Mouse (Mus musculus) MEL (cell line): ENCODE results near the gene Actr10. TPM values are rescaled to one million over a fixed set of nuclear protein-coding genes. Genes with fewer than 3 reads are reported as not detected.
A peak's percentile ranks its signal among the peaks of the same experiment; 100 is the strongest.

Experiments
- DNase-seq: peaks from one replicate; pipeline ENCODE4 v3.0.0; 2011; ENCODE audit warnings: low read depth, low spot score
- H3K27ac ChIP-seq: 2 replicates; pipeline ENCODE4 v1.5.1; 2012; ENCODE audit warnings: low read depth, mild to moderate bottlenecking, control low read depth, low read length, moderate library complexity; ENCODE audit not compliant: control insufficient read depth
- H3K27me3 ChIP-seq, 2 experiments: fragments of 150-350 bp in 1 of 2; sonication (generic) in 1 of 2; 2 replicates each; pipeline ENCODE4 v1.6.1; 2012; ENCODE audit warnings: low read length in 2 of 2, mild to moderate bottlenecking in 2 of 2, improper control_type of control experiment in 1 of 2, moderate library complexity in 1 of 2; ENCODE audit not compliant: insufficient read depth in 2 of 2, control insufficient read depth in 1 of 2
- H3K36me3 ChIP-seq, 2 experiments: 2 replicates each; pipeline ENCODE4 v1.6.1; 2012 to 2014; ENCODE audit warnings: low read length in 2 of 2, improper control_type of control experiment in 1 of 2, inconsistent platforms in 1 of 2, mild to moderate bottlenecking in 1 of 2; ENCODE audit not compliant: insufficient read depth in 2 of 2, control insufficient read depth in 1 of 2
- H3K4me1 ChIP-seq, 2 experiments: fragments of 150-350 bp in 1 of 2; sonication (generic) in 1 of 2; 2 replicates each; pipeline ENCODE4 v1.6.1; 2012; ENCODE audit warnings: low read length in 2 of 2, improper control_type of control experiment in 1 of 2, mild to moderate bottlenecking in 1 of 2; ENCODE audit not compliant: insufficient read depth in 2 of 2, control insufficient read depth in 1 of 2
- H3K4me3 ChIP-seq, 2 experiments: fragments of 150-350 bp in 1 of 2; sonication (generic) in 1 of 2; 2 replicates each; pipeline ENCODE4 v1.5.1; 2012; ENCODE audit warnings: low read depth in 2 of 2, low read length in 2 of 2, mild to moderate bottlenecking in 2 of 2, moderate library complexity in 2 of 2, control low read depth in 1 of 2, improper control_type of control experiment in 1 of 2; ENCODE audit not compliant: control insufficient read depth in 1 of 2, insufficient read depth in 1 of 2
- H3K79me2 ChIP-seq: 2 replicates; pipeline ENCODE4 v1.6.1; 2012; ENCODE audit warnings: mild to moderate bottlenecking, low read length, moderate library complexity; ENCODE audit not compliant: control insufficient read depth, poor library complexity, insufficient read depth
- H3K9ac ChIP-seq: 2 replicates; pipeline ENCODE4 v1.6.1; 2012; ENCODE audit warnings: low read depth, mild to moderate bottlenecking, control low read depth, low read length, moderate library complexity; ENCODE audit not compliant: control insufficient read depth, poor library complexity, severe bottlenecking
- H3K9me3 ChIP-seq: fragments of 150-350 bp; sonication (generic); replicated peaks from 2 replicates; pipeline ENCODE4 v1.6.1; 2012; ENCODE audit warnings: mild to moderate bottlenecking, low read length, improper control_type of control experiment, moderate library complexity; ENCODE audit not compliant: insufficient read depth
- BHLHE40 ChIP-seq: IDR thresholded peaks from 2 replicates; pipeline ENCODE4 v1.6.1; 2012; ENCODE audit warnings: low read depth, mild to moderate bottlenecking, inconsistent platforms, low read length, improper control_type of control experiment, borderline replicate concordance
- CHD2 ChIP-seq: IDR thresholded peaks from 2 replicates; pipeline ENCODE4 v1.6.1; 2011; ENCODE audit warnings: low read length, improper control_type of control experiment
- CTCF ChIP-seq, 3 experiments: IDR thresholded peaks in 2 of 3; conservative IDR thresholded peaks in 1 of 3; 2 replicates each; pipeline ENCODE4 v1.5.1; 2011 to 2012; ENCODE audit warnings: low read length in 3 of 3, low read depth in 2 of 3, mild to moderate bottlenecking in 2 of 3, improper control_type of control experiment in 1 of 3, inconsistent platforms in 1 of 3, mixed read lengths in 1 of 3, moderate library complexity in 1 of 3; ENCODE audit not compliant: control insufficient read depth in 1 of 3, insufficient read depth in 1 of 3, poor library complexity in 1 of 3, severe bottlenecking in 1 of 3
- E2F4 ChIP-seq: IDR thresholded peaks from 2 replicates; pipeline ENCODE4 v1.6.1; 2011; ENCODE audit warnings: low read depth, low read length, improper control_type of control experiment, borderline replicate concordance
- EP300 ChIP-seq, 2 experiments: IDR thresholded peaks; 2 replicates each; pipeline ENCODE4 v1.6.1; 2011; ENCODE audit warnings: improper control_type of control experiment in 2 of 2, low read length in 2 of 2, low read depth in 1 of 2, mild to moderate bottlenecking in 1 of 2
- ETS1 ChIP-seq: IDR thresholded peaks from 2 replicates; pipeline ENCODE4 v1.6.1; 2012; ENCODE audit warnings: low read depth, mild to moderate bottlenecking, inconsistent platforms, low read length, improper control_type of control experiment, moderate library complexity
- GABPA ChIP-seq: IDR thresholded peaks from 2 replicates; pipeline ENCODE4 v1.6.1; 2012; ENCODE audit warnings: low read depth, mild to moderate bottlenecking, inconsistent platforms, low read length, improper control_type of control experiment, moderate library complexity
- GATA1 ChIP-seq: IDR thresholded peaks from 2 replicates; pipeline ENCODE4 v1.6.1; 2011; ENCODE audit warnings: low read depth, low read length, improper control_type of control experiment
- HCFC1 ChIP-seq: IDR thresholded peaks from 2 replicates; pipeline ENCODE4 v1.6.1; 2012; ENCODE audit warnings: low read depth, mild to moderate bottlenecking, inconsistent platforms, low read length, improper control_type of control experiment, moderate library complexity
- JUND ChIP-seq: IDR thresholded peaks from 2 replicates; pipeline ENCODE4 v1.6.1; 2011; ENCODE audit warnings: low read depth, mild to moderate bottlenecking, improper control_type of control experiment, low read length
- KAT2A ChIP-seq: conservative IDR thresholded peaks from 2 replicates; pipeline ENCODE4 v1.6.1; 2012; ENCODE audit warnings: low read depth, low read length, improper control_type of control experiment, inconsistent platforms
- MAFK ChIP-seq: IDR thresholded peaks from 2 replicates; pipeline ENCODE4 v1.6.1; 2011; ENCODE audit warnings: low read depth, mild to moderate bottlenecking, low read length, improper control_type of control experiment, borderline replicate concordance
- MAX ChIP-seq: IDR thresholded peaks from 2 replicates; pipeline ENCODE4 v1.6.1; 2011; ENCODE audit warnings: low read length, improper control_type of control experiment
- MAZ ChIP-seq: IDR thresholded peaks from 2 replicates; pipeline ENCODE4 v1.6.1; 2012; ENCODE audit warnings: low read depth, mild to moderate bottlenecking, inconsistent platforms, low read length, improper control_type of control experiment
- MEF2A ChIP-seq: IDR thresholded peaks from 2 replicates; pipeline ENCODE4 v1.6.1; 2014; ENCODE audit warnings: low read depth, mild to moderate bottlenecking, inconsistent platforms, low read length, improper control_type of control experiment; ENCODE audit not compliant: poor library complexity, insufficient replicate concordance, severe bottlenecking; ENCODE audit errors: extremely low read depth
- MXI1 ChIP-seq: IDR thresholded peaks from 2 replicates; pipeline ENCODE4 v1.6.1; 2011; ENCODE audit warnings: mild to moderate bottlenecking, low read depth, low read length, improper control_type of control experiment
- MYB ChIP-seq: IDR thresholded peaks from 2 replicates; pipeline ENCODE4 v1.6.1; 2011; ENCODE audit warnings: mild to moderate bottlenecking, low read depth, low read length, improper control_type of control experiment
- MYC ChIP-seq: IDR thresholded peaks from 2 replicates; pipeline ENCODE4 v1.6.1; 2011; ENCODE audit warnings: low read depth, mild to moderate bottlenecking, low read length, improper control_type of control experiment, moderate library complexity
- NELFE ChIP-seq: IDR thresholded peaks from 2 replicates; pipeline ENCODE4 v1.6.1; 2011; ENCODE audit warnings: low read depth, low read length, improper control_type of control experiment
- NRF1 ChIP-seq: IDR thresholded peaks from 2 replicates; pipeline ENCODE4 v1.6.1; 2014; ENCODE audit warnings: low read depth, mild to moderate bottlenecking, inconsistent platforms, low read length, improper control_type of control experiment, moderate library complexity; ENCODE audit not compliant: poor library complexity, insufficient read depth, severe bottlenecking
- POLR2A ChIP-seq, 2 experiments: IDR thresholded peaks; 2 replicates each; pipeline ENCODE4 v1.6.1; 2011 to 2012; ENCODE audit warnings: low read length in 2 of 2, mild to moderate bottlenecking in 2 of 2, control low read depth in 1 of 2, improper control_type of control experiment in 1 of 2, low read depth in 1 of 2, moderate library complexity in 1 of 2; ENCODE audit not compliant: control insufficient read depth in 1 of 2, insufficient read depth in 1 of 2, poor library complexity in 1 of 2
- POLR2AphosphoS2 ChIP-seq: IDR thresholded peaks from 2 replicates; pipeline ENCODE4 v1.6.1; 2011; ENCODE audit warnings: low read length, improper control_type of control experiment
- POLR2AphosphoS5 ChIP-seq: IDR thresholded peaks from 2 replicates; pipeline ENCODE4 v1.6.1; 2012; ENCODE audit warnings: low read depth, borderline replicate concordance, mild to moderate bottlenecking, inconsistent platforms, low read length, moderate library complexity, mixed read lengths
- RAD21 ChIP-seq: IDR thresholded peaks from 2 replicates; pipeline ENCODE4 v1.6.1; 2011; ENCODE audit warnings: mild to moderate bottlenecking, low read depth, low read length, improper control_type of control experiment
- RCOR1 ChIP-seq: IDR thresholded peaks from 2 replicates; pipeline ENCODE4 v1.6.1; 2012; ENCODE audit warnings: low read depth, mild to moderate bottlenecking, inconsistent platforms, low read length, improper control_type of control experiment
- SIN3A ChIP-seq: IDR thresholded peaks from 2 replicates; pipeline ENCODE4 v1.6.1; 2012; ENCODE audit warnings: low read length, improper control_type of control experiment, inconsistent platforms
- SMC3 ChIP-seq: IDR thresholded peaks from 2 replicates; pipeline ENCODE4 v1.6.1; 2011; ENCODE audit warnings: low read depth, low read length, improper control_type of control experiment
- TAL1 ChIP-seq: IDR thresholded peaks from 2 replicates; pipeline ENCODE4 v1.6.1; 2012; ENCODE audit warnings: mild to moderate bottlenecking, inconsistent platforms, low read length, moderate library complexity, mixed read lengths
- TBP ChIP-seq: IDR thresholded peaks from 2 replicates; pipeline ENCODE4 v1.8.0; 2011; ENCODE audit warnings: low read depth, low read length, improper control_type of control experiment
- TCF12 ChIP-seq: IDR thresholded peaks from 2 replicates; pipeline ENCODE4 v1.6.1; 2014; ENCODE audit warnings: low read depth, mild to moderate bottlenecking, inconsistent platforms, low read length, improper control_type of control experiment, moderate library complexity
- USF1 ChIP-seq: IDR thresholded peaks from 2 replicates; pipeline ENCODE4 v1.6.1; 2014; ENCODE audit warnings: low read depth, mild to moderate bottlenecking, inconsistent platforms, low read length, improper control_type of control experiment, moderate library complexity
- USF2 ChIP-seq, 2 experiments: IDR thresholded peaks; 2 replicates each; pipeline ENCODE4 v1.6.1; 2011 to 2012; ENCODE audit warnings: improper control_type of control experiment in 2 of 2, low read length in 2 of 2, borderline replicate concordance in 1 of 2, inconsistent platforms in 1 of 2, low read depth in 1 of 2, mild to moderate bottlenecking in 1 of 2; ENCODE audit not compliant: insufficient read depth in 1 of 2
- ZC3H11A ChIP-seq: IDR thresholded peaks from 2 replicates; pipeline ENCODE4 v1.6.1; 2012; ENCODE audit warnings: low read depth, mild to moderate bottlenecking, inconsistent platforms, low read length, improper control_type of control experiment
- ZKSCAN1 ChIP-seq: IDR thresholded peaks from 2 replicates; pipeline ENCODE4 v1.6.1; 2012; ENCODE audit warnings: low read depth, mild to moderate bottlenecking, inconsistent platforms, low read length, improper control_type of control experiment, moderate library complexity
- ZNF384 ChIP-seq: IDR thresholded peaks from 2 replicates; pipeline ENCODE4 v1.6.1; 2012; ENCODE audit warnings: low read depth, mild to moderate bottlenecking, inconsistent platforms, low read length, improper control_type of control experiment
- polyA plus RNA-seq, 2 experiments: library from polyadenylated mRNA; stranded (reverse) in 1 of 2; unstranded in 1 of 2; fragments of >175 nt in 1 of 2; fragments of >200 nt in 1 of 2; gene quantifications; 2 replicates each; pipeline versions ENCODE4 v1.2.1 to v1.2.4; 2012; ENCODE audit warnings: low replicate concordance in 2 of 2, low read depth in 1 of 2; ENCODE audit not compliant: insufficient read length in 2 of 2, insufficient read depth in 1 of 2, missing spikeins in 1 of 2
- total RNA-seq: library from RNA; depleted of rRNA; stranded (reverse); fragments of 300-350 nt; gene quantifications from 2 replicates; pipeline ENCODE4 v1.2.3, GENCODE M21; 2012; rRNA removed

Actr10 gene
- total RNA-seq (78.7 and 87.9 TPM in 2 replicates), polyA plus RNA-seq (100 to 1,000 TPM in 1 of 2 experiments, not detected in 1; 109 TPM)

DNA sequence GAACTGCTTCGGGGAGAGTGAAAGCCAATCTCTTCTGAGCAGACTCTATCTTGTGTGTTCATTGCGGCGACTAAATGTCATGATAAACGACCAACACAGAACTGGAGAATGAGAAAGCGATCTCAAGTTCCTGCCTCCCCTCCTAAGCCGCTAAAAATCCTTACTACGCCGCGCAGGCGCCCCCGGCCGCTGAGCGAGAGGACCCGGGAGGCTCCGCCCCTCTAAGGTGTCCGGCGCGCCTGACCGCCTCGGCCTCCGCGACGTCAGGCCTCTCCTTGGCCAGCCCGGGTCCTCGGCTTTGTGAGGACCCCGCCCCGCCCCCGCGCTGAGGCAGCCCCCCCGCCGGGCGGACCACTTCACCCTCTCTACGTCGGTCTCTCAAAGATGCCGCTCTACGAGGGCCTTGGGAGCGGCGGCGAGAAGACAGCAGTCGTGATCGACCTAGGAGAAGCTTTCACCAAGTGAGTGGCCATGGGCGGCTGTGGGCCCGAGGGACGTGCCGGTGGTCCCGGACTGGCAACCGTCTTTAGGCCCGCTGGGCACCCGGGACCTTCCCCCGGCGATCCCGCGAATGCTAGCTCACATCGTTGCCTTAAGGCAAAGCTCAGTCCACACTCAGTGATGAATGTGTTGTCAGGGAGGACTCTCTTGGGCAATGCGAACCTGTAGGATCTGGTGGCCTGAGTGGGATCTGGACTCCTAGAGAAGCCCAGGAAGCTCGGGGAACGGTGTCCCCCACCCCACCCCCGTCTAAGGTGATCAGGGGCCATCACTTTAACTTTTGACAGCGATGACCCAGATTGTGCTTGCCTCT, at the start of gene Actr10:
Gene Actr10, plus strand, starts transcription at position 287 of the 814 bp plus-strand sequence.
- H3K27ac ChIP-seq = peak within 1 kb of the TSS; percentile 100
- H3K36me3 ChIP-seq = peaks cover 2 to 3% of the 10 kb centered on the region in 2 experiments; a peak in 1 of 4 replicates
- H3K4me3 ChIP-seq = peak within 1 kb of the TSS; percentile 71 to 96
- no peaks in the 10 kb centered on the region for H3K4me1 ChIP-seq
- peak within 1 kb of the TSS; percentile 85 for H3K9ac ChIP-seq
- no peaks in the 10 kb centered on the region for H3K9me3 ChIP-seq
- H3K27me3 ChIP-seq = no peaks in the 10 kb centered on the region
- peaks cover 8% of the 10 kb centered on the region for H3K79me2 ChIP-seq
- DNase-seq = peak; percentile 94
- TF ChIP-seq MAX (peak; percentile 98), MXI1 (peak; percentile 29; the same call in 1 of the 2 replicates), SMC3 (no peak), POLR2AphosphoS2 (peak; percentile 95), ZC3H11A (no peak), TCF12 (peak; percentile 61), MAZ (no peak), POLR2AphosphoS5 (no peak), MYC (no peak), CHD2 (no peak), POLR2A (IDR thresholded peaks at IDR 0.05; ENCODE audit: control insufficient read depth in 1 of 2, insufficient read depth in 1 of 2, low read depth in 1 of 2, low read length in 2 of 2, poor library complexity in 1 of 2) (peak; percentile 62 to 97; a peak in 3 of 4 replicates), TAL1 (peak; percentile 15; the same call in 1 of the 2 replicates), TBP (peak; percentile 86), HCFC1 (peak; percentile 90), ZNF384 (no peak), CTCF (IDR thresholded peaks at IDR 0.05 in 2 of 3, conservative IDR thresholded peaks at IDR 0.05 in 1 of 3; ENCODE audit: control insufficient read depth in 1 of 3, insufficient read depth in 1 of 3, low read depth in 2 of 3, low read length in 3 of 3, poor library complexity in 1 of 3, severe bottlenecking in 1 of 3) (no peak), NRF1 (peak; percentile 93), GABPA (no peak), E2F4 (no peak), EP300 (IDR thresholded peaks at IDR 0.05; ENCODE audit: low read depth in 1 of 2, low read length in 2 of 2) (peak in 1 of 2 experiments; percentile 32; a peak in 1 of 4 replicates), RAD21 (no peak), NELFE (peak; percentile 95), MYB (no peak), SIN3A (peak; percentile 41), MEF2A (no peak), RCOR1 (0 out of 2 replicates have a peak, but pooled peaks have one; percentile 12), USF2 (IDR thresholded peaks at IDR 0.05; ENCODE audit: borderline replicate concordance in 1 of 2, insufficient read depth in 1 of 2, low read depth in 1 of 2, low read length in 2 of 2) (no peak), BHLHE40 (no peak), ETS1 (no peak), JUND (no peak), GATA1 (peak; percentile 51; the same call in 1 of the 2 replicates), ZKSCAN1 (no peak), USF1 (no peak), KAT2A (no peak), MAFK (no peak)
